Mouse (Mus musculus) small intestine, adult 2 months (tissue): ENCODE measurements around the gene Supt3.

ENCODE experiments used
- CTCF ChIP-seq: fragments of 200-500 bp; IDR thresholded peaks from 2 replicates; pipeline ENCODE4 v1.5.1; 2012; ENCODE audit warnings: low read depth, mild to moderate bottlenecking, control low read depth, inconsistent platforms, low read length, moderate library complexity, mixed read lengths; ENCODE audit not compliant: insufficient replicate concordance, insufficient read length; ENCODE audit errors: extremely low read depth
- POLR2A ChIP-seq: fragments of 200-500 bp; IDR thresholded peaks from 2 replicates; pipeline ENCODE4 v1.6.1; 2012; ENCODE audit warnings: low read depth, mild to moderate bottlenecking, control low read depth, inconsistent platforms, low read length, moderate library complexity

DNA sequence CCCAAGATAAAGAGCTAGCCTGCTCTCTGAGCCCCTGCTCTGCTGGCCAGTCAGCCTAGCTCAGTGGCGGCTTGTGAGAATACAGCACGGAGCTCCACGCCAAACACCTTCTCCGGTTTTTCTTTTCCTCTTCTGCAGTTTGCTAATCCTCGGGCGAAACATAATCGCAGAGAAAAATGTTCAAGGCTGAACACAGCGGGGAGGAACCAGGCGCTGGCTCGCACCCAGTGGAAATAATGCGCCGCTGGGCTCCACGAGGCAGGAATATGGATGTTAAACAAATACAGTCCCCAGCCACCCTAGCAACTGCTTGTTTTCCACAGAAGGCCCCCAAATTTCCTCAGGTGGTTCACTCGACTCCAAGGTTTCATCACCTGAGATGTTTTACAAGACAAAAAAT lies 367.7 kb downstream of the Supt3 start:
- TF ChIP-seq CTCF (no peak), POLR2A (no peak)
